Mouse (Mus musculus) mesoderm, embryonic 11.5 days (tissue): Measurements from ENCODE around the gene Olfr976.
"Not testable (repeated sequence)": the region's sequence is repeated elsewhere in the genome, so short reads cannot be mapped to it uniquely, and the experiment has no call there.

Experiments used
- DNase-seq: peaks from one replicate; pipeline ENCODE4 v3.0.0-alpha.2; 2012; ENCODE audit warnings: low read depth, low spot score

Olfr976 gene

GRCm38 (mm10) chr9:39961033-39961432 is at the start of gene Olfr976:
Gene Olfr976, minus strand, starts transcription at chr9:39961133.
- DNase-seq, result not testable (repeated sequence)

DNA sequence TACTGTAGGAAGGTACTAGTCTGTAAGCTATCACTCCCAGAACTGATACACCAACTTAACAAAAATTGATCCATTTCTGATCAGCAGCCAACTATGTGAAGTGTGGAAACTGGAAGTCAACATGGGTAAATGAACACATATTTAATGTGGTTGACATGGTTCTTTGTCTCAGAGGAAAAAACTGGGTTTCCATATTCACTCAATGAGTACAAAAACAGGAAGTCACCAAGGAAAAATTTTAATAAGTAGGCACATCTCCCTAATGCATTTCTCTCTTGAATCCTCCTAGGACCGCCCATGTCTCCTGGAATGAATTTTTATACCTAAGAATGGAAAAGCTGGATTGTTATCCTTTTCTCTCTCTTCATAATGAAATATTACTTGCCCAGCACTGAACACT is 48.5 kb upstream of the Olfr976 start, which contains the start of gene Olfr980:
TSS of gene Olfr980 (minus strand) at position 101 of the 400 bp plus-strand sequence.
- no peak for DNase-seq

DNA sequence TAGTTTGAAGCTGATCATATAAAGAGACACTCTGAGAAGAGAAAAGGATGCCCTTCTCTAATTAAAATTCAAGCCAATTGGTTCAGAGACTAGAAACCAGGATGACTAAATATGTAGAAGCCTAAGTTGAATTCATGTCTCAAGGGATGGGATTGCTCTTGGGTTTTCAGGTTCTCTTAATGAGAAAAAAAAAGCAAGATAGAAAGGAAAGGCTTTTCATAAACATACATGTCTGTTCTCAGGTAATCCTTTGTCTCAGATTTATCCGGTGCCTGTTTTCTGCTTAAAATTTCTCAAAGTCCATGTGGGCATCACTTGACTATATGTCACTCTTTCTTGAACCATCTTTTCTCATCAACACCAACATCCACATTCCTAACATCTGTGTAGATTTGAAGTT is 42.4 kb upstream of the Olfr976 start, which contains the start of gene Olfr979:
TSS of gene Olfr979 (minus strand) at position 101 of the 400 bp plus-strand sequence.
- DNase-seq, result no peak

DNA sequence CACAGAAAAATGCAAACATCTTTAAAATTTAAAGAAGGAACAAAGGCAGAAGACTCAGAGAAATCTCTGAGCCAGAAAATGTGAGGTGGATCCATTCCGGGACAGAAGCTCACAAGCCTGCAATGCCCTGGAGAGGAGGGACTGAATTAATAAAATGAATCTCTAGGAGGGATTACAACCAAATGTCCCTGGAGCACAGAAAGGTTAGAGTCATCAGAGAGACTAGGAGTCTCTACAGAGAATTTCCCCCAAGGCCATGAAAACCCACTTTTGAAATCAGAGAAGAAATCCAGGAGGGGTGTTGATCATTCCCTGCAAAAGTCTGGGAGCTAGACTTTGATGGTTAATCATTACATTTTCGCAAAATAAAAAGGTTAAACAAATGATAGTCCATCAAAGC is 30.9 kb upstream of the Olfr976 start, which contains the start of gene Olfr978:
TSS of gene Olfr978 (plus strand) at position 301 of the 400 bp plus-strand sequence.
- DNase-seq, result no peak

DNA sequence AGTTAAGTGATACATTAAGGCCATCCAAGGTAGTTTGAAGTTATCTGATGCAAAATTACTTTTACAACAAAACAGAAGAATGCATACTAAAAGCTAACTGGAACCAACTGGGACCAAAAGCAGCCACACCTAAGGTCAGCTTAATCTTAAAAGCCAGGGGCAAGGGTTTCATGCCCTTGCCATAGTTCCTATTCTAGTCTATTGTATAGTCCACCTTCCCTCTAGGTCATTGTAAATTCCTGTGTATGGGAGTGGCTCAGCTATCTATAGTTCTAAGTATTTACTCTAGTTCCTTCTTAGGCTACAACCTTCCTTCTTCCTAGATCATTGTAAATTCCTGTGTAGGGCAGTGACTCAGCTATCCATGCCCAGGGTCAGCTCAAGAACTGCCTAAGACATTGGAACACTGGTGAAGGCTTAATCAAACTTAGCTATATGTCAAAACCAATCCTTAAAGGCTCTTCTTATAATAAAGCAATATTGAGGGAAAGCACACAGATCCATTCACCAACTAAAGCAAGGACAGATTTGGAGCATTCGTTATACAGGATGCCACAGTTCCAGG is 15.7 kb upstream of the Olfr976 start:
- DNase-seq, result not testable (repeated sequence)

- no peak for DNase-seq
Measured at GRCm38 (mm10) chr9:39951946-39952345, 9.0 kb downstream of the Olfr976 start, which contains the start of gene Olfr975. Gene Olfr975, minus strand, starts transcription at chr9:39952046.

DNA sequence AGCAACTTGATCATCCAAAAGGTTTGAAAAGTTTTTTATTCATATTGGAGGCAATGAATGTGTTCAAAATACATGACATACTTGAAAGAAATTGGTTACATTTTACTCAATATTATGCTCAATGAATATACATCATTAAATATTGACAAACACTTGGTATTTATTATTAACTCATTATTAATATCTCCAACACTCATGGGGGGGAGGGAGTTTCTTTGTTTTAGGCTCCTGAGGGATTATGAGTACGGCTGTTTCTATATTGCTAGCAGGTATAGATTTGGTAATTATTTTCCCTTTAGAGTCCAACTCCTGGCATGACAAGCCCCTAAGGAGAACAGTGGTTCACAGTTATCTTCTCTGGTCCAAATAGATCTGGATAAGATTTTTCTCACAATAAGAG is 23.7 kb downstream of the Olfr976 start, which contains the start of gene Olfr974:
TSS of gene Olfr974 (plus strand) at position 301 of the 400 bp plus-strand sequence.
- DNase-seq, result no peak

- not testable (repeated sequence) for DNase-seq
Measured at GRCm38 (mm10) chr9:39928837-39929236, 32.1 kb downstream of the Olfr976 start.

- DNase-seq, result not testable (repeated sequence)
Measured at GRCm38 (mm10) chr9:39927975-39928836, 32.7 kb downstream of the Olfr976 start.

- no peak for DNase-seq
Measured at GRCm38 (mm10) chr9:39909939-39910338, 51.0 kb downstream of the Olfr976 start.

DNA sequence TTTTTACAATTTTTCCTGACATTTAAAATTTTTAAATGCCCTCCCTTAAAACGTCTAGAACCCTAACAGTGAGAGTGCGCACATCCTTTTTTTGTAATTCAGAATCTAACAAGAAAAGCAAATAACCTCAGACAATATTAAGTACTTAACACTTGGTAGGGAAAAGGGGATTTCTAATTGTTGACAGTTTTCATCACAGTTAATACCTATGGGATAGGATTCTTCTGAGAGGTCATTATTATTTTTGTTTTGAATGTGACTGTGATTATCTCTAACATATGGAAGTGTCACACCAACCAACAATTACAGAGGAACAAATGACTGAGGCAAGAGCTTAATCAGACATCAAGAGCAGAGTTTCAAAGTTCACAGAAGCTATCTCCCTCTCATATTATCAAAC is 53.9 kb downstream of the Olfr976 start, which contains the start of gene Olfr229:
TSS of gene Olfr229 (plus strand) at position 301 of the 400 bp plus-strand sequence.
- DNase-seq, result no peak

GRCm38 (mm10) chr9:39905106-39905505 is 55.8 kb downstream of the Olfr976 start:
- DNase-seq, result no peak
